Mouse (Mus musculus) mature B cell (primary cell): ENCODE measurements around the gene Nprl3.
"Not testable (repeated sequence)": the region's sequence is repeated elsewhere in the genome, so short reads cannot be mapped to it uniquely, and the experiment has no call there.

ENCODE experiments used
- in situ Hi-C: fragments of 300-500 bp; cut with MboI; formaldehyde crosslinking; loops from 2 replicates; pipeline ENCODE4 v1.14.3; 2019

Gene Nprl3

GRCm38 (mm10) chr11:32284582-32284981 lies 17.1 kb upstream of the Nprl3 start:
- in situ Hi-C loops, result not testable (repeated sequence)

GRCm38 (mm10) chr11:32283091-32283777 lies 15.7 kb upstream of the Nprl3 start, which contains the start of gene Hba-a1:
Hba-a1 (plus strand) TSS chr11:32283511.
- in situ Hi-C loops, result not testable (repeated sequence)

- in situ Hi-C loops, result no loop called here
Observed at GRCm38 (mm10) chr11:32281416-32282144, 14.1 kb upstream of the Nprl3 start.

GRCm38 (mm10) chr11:32280646-32281045 lies 13.1 kb upstream of the Nprl3 start:
- in situ Hi-C loops, result no loop called here

GRCm38 (mm10) chr11:32278458-32278957 lies 11.0 kb upstream of the Nprl3 start:
- in situ Hi-C loops, result no loop called here

GRCm38 (mm10) chr11:32277736-32278457 lies 10.4 kb upstream of the Nprl3 start:
- in situ Hi-C loops, result no loop called here

- in situ Hi-C loops, result no loop called here
Observed at GRCm38 (mm10) chr11:32276347-32276746, 8.8 kb upstream of the Nprl3 start, which contains the start of gene Hba-x. Hba-x (plus strand) TSS chr11:32276400.

- in situ Hi-C loops, result no loop called here
Observed at GRCm38 (mm10) chr11:32271178-32271577, 3.7 kb upstream of the Nprl3 start.

GRCm38 (mm10) chr11:32268952-32269351 lies 1.4 kb upstream of the Nprl3 start:
- in situ Hi-C loops, result no loop called here

GRCm38 (mm10) chr11:32267964-32268363 lies 457 bp upstream of the Nprl3 start:
- in situ Hi-C loops, result no loop called here

- in situ Hi-C loops, result no loop called here
Observed at GRCm38 (mm10) chr11:32266776-32267175, 731 bp downstream of the Nprl3 start.

- in situ Hi-C loops, result no loop called here
Observed at GRCm38 (mm10) chr11:32266194-32266593, 1.3 kb downstream of the Nprl3 start.

GRCm38 (mm10) chr11:32265117-32265738 lies 2.3 kb downstream of the Nprl3 start:
- in situ Hi-C loops, result no loop called here

- in situ Hi-C loops, result no loop called here
Observed at GRCm38 (mm10) chr11:32262674-32263415, 4.7 kb downstream of the Nprl3 start.

GRCm38 (mm10) chr11:32256566-32256965 lies 10.9 kb downstream of the Nprl3 start:
- in situ Hi-C loops, result no loop called here

- in situ Hi-C loops, result no loop called here
Observed at GRCm38 (mm10) chr11:32256146-32256545, 11.4 kb downstream of the Nprl3 start.

- in situ Hi-C loops, result no loop called here
Observed at GRCm38 (mm10) chr11:32253121-32253520, 14.4 kb downstream of the Nprl3 start.

- in situ Hi-C loops, result no loop called here
Observed at GRCm38 (mm10) chr11:32250880-32251763, 16.4 kb downstream of the Nprl3 start.

GRCm38 (mm10) chr11:32248350-32248749 lies 19.2 kb downstream of the Nprl3 start:
- in situ Hi-C loops, result no loop called here

GRCm38 (mm10) chr11:32247068-32247467 lies 20.4 kb downstream of the Nprl3 start:
- in situ Hi-C loops, result no loop called here
